Mouse (Mus musculus) liver, postnatal 0 days (tissue): ENCODE data around the gene Zbtb45.

Experiments
- CTCF ChIP-seq: sonication (generic); IDR thresholded peaks from 2 replicates; pipeline ENCODE4 v1.5.1; 2016; ENCODE audit warnings: antibody characterized with exemption, low read depth
- EP300 ChIP-seq: IDR thresholded peaks from 2 replicates; pipeline ENCODE4 v1.6.1; 2016; ENCODE audit warnings: antibody characterized with exemption, low read depth, mild to moderate bottlenecking

DNA sequence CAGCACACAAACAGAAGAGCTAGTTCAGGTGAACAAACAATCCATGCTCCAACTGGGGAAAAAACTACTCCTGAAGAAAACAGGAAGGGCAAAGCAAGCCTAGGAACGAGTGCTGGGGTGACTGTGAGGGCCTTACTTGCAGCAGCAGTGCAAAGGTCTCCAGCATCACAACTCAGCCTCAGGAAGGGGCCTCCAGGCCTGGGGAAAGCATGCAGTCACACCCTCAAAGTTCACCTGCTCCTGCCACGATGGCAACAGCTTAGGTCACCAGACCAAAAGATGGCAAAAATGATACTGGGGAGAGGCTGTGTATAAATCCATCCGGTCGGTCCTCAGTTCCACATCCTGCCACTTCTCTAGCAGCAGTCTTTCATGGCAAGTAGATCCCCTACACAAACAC lies 50.9 kb downstream of the Zbtb45 start:
- TF ChIP-seq CTCF (no peak), EP300 (no peak)
